Mouse (Mus musculus): ENCODE results near the gene Tnpo3. TPM values are rescaled to one million over a fixed set of nuclear protein-coding genes. Genes with fewer than 3 reads are reported as not detected.

The Tnpo3 gene
- polyA plus RNA-seq, 1 experiment from 2014 or later, result 99.3 TPM

GRCm38 (mm10) chr6:29639580-29640419 is 30.1 kb upstream of the Tnpo3 start:
- Histone ChIP-seq H3K27ac (ENCODE audit: low read depth) (no peak overlapping the region), H3K4me1 (ENCODE audit: insufficient read depth) (no peaks in the 10 kb centered on the region), H3K9ac (no peak overlapping the region), H3K4me2 (no peak overlapping the region), H3K36me3 (ENCODE audit: insufficient read depth) (no peaks in the 10 kb centered on the region), H3K4me3 (ENCODE audit: low read depth, low read length) (no peak overlapping the region), H3K9me3 (ENCODE audit: low read depth, low read length) (no peaks in the 10 kb centered on the region), H3K27me3 (ENCODE audit: insufficient read depth, low read length) (no peaks in the 10 kb centered on the region)
- no peak for DNase-seq
- TF ChIP-seq CTCF (IDR thresholded peaks at IDR 0.05; ENCODE audit: low read depth), result no peak
- 34% methylated on average over 7 of the region's 7 CpGs for WGBS
- ATAC-seq (ENCODE audit: insufficient read depth), result no peak

- H3K9me3 ChIP-seq (ENCODE audit: low read depth, low read length), result no peaks in the 10 kb centered on the region
- H3K4me3 ChIP-seq (ENCODE audit: low read depth, low read length), result no peak overlapping the region
- H3K27me3 ChIP-seq (ENCODE audit: insufficient read depth, low read length), result no peaks in the 10 kb centered on the region
- 10% methylated on average over 16 of the region's 16 CpGs for whole genome bisulfite sequencing
- TF ChIP-seq CTCF (IDR thresholded peaks at IDR 0.05; ENCODE audit: low read depth), result no peak
- no peak overlapping the region for H3K27ac ChIP-seq (ENCODE audit: low read depth)
- DNase-seq (no peak), ATAC-seq (ENCODE audit: insufficient read depth) (no peak)
- H3K4me1 ChIP-seq (ENCODE audit: insufficient read depth), result no peaks in the 10 kb centered on the region
- no peaks in the 10 kb centered on the region for H3K36me3 ChIP-seq (ENCODE audit: insufficient read depth)
- H3K9ac ChIP-seq, result no peak overlapping the region
- H3K4me2 ChIP-seq, result no peak overlapping the region; the same call in 1 of the 2 replicates
These were observed 29.3 kb upstream of the Tnpo3 start for GRCm38 (mm10) chr6:29638844-29639460.

- WGBS, result 70% methylated on average over 3 of the region's 3 CpGs
- no peak overlapping the region for H3K27ac ChIP-seq (ENCODE audit: low read depth)
- no peak overlapping the region for H3K4me3 ChIP-seq (ENCODE audit: low read depth, low read length)
- no peak overlapping the region for H3K9ac ChIP-seq
- no peak for TF ChIP-seq CTCF (IDR thresholded peaks at IDR 0.05; ENCODE audit: low read depth)
- H3K4me2 ChIP-seq, result no peak overlapping the region
- DNase-seq, result no peak
- no peaks in the 10 kb centered on the region for H3K9me3 ChIP-seq (ENCODE audit: low read depth, low read length)
- H3K27me3 ChIP-seq (ENCODE audit: insufficient read depth, low read length), result 0 out of 2 replicates have a peak, but pooled peaks cover 4% of the 10 kb centered on the region
- H3K36me3 ChIP-seq (ENCODE audit: insufficient read depth), result no peaks in the 10 kb centered on the region
- no peaks in the 10 kb centered on the region for H3K4me1 ChIP-seq (ENCODE audit: insufficient read depth)
- no peak for ATAC-seq (ENCODE audit: insufficient read depth)
These were observed 28.0 kb upstream of the Tnpo3 start for GRCm38 (mm10) chr6:29637397-29638373.

- no peaks in the 10 kb centered on the region for H3K9me3 ChIP-seq (ENCODE audit: low read depth, low read length)
- H3K27me3 ChIP-seq (ENCODE audit: insufficient read depth, low read length), result 0 out of 2 replicates have a peak, but pooled peaks cover 7% of the 10 kb centered on the region
- no peak for TF ChIP-seq CTCF (IDR thresholded peaks at IDR 0.05; ENCODE audit: low read depth)
- 83% methylated on average over 4 of the region's 4 CpGs for WGBS
- ATAC-seq (ENCODE audit: insufficient read depth) (no peak), DNase-seq (no peak)
- no peaks in the 10 kb centered on the region for H3K36me3 ChIP-seq (ENCODE audit: insufficient read depth)
- no peak overlapping the region for H3K4me2 ChIP-seq
- H3K4me1 ChIP-seq (ENCODE audit: insufficient read depth), result no peaks in the 10 kb centered on the region
- no peak overlapping the region for H3K9ac ChIP-seq
- H3K27ac ChIP-seq (ENCODE audit: low read depth), result no peak overlapping the region
- H3K4me3 ChIP-seq (ENCODE audit: low read depth, low read length), result no peak overlapping the region
These were observed 26.8 kb upstream of the Tnpo3 start for GRCm38 (mm10) chr6:29636322-29637092.

- H3K9me3 ChIP-seq (ENCODE audit: low read depth, low read length), result no peaks in the 10 kb centered on the region
- no peaks in the 10 kb centered on the region for H3K4me1 ChIP-seq (ENCODE audit: insufficient read depth)
- WGBS, result 91% methylated on average over 1 of the region's 1 CpGs
- 0 out of 2 replicates have a peak, but pooled peaks cover 7% of the 10 kb centered on the region for H3K27me3 ChIP-seq (ENCODE audit: insufficient read depth, low read length)
- DNase-seq (no peak), ATAC-seq (ENCODE audit: insufficient read depth) (no peak)
- no peak overlapping the region for H3K4me3 ChIP-seq (ENCODE audit: low read depth, low read length)
- H3K27ac ChIP-seq (ENCODE audit: low read depth), result no peak overlapping the region
- no peaks in the 10 kb centered on the region for H3K36me3 ChIP-seq (ENCODE audit: insufficient read depth)
- H3K9ac ChIP-seq, result no peak overlapping the region
- no peak for TF ChIP-seq CTCF (IDR thresholded peaks at IDR 0.05; ENCODE audit: low read depth)
- H3K4me2 ChIP-seq, result no peak overlapping the region
These were observed 24.9 kb upstream of the Tnpo3 start for GRCm38 (mm10) chr6:29634537-29634936.

GRCm38 (mm10) chr6:29632552-29633292 is 23.0 kb upstream of the Tnpo3 start:
- Histone ChIP-seq H3K36me3 (ENCODE audit: insufficient read depth) (no peaks in the 10 kb centered on the region), H3K9ac (no peak overlapping the region), H3K4me1 (ENCODE audit: insufficient read depth) (no peaks in the 10 kb centered on the region), H3K27ac (ENCODE audit: low read depth) (no peak overlapping the region), H3K27me3 (ENCODE audit: insufficient read depth, low read length) (0 out of 2 replicates have a peak, but pooled peaks cover 7% of the 10 kb centered on the region), H3K4me3 (ENCODE audit: low read depth, low read length) (no peak overlapping the region), H3K9me3 (ENCODE audit: low read depth, low read length) (no peaks in the 10 kb centered on the region), H3K4me2 (no peak overlapping the region)
- DNase-seq (no peak), ATAC-seq (ENCODE audit: insufficient read depth) (no peak)
- WGBS, result 37% methylated on average over 12 of the region's 12 CpGs
- no peak for TF ChIP-seq CTCF (IDR thresholded peaks at IDR 0.05; ENCODE audit: low read depth)
